25 mouse cellular contexts compared by ENCODE assay signal in genomic region chr5:100635908-100636307, GRCm38 (mm10). TPM values are rescaled to one million over a fixed set of nuclear protein-coding genes. Genes with fewer than 3 reads are reported as not detected.
DNase-seq lines count a peak whose midpoint lies in the region; ATAC-seq and TF ChIP-seq lines count a peak whose summit lies in the region.
"Had no signal": no experiment of that assay in that cellular context is flagged by ENCODE, and none has a peak within 500 bp of the region (broad histone marks: within the 10 kb centered on the region; RNA-seq: fewer than 3 reads in every experiment).

No protein-coding gene starts in this region.

- ATAC-seq in erythroid progenitor cell, adult 5-6 weeks (replicated peaks; ENCODE audit: low FRiP score, poor library complexity, severe bottlenecking), result peak; percentile 75
- peak; percentile 85 for ATAC-seq in liver, embryonic 15.5 days (ENCODE audit: insufficient read depth)
- ATAC-seq: forebrain, embryonic 13.5 days; hindbrain, postnatal 0 days had no signal

- no peak overlapping the region for H3K4me3 ChIP-seq in testis, adult 2 months (ENCODE audit: control insufficient read depth, low read depth, low read length)
- H3K4me3 ChIP-seq in liver, embryonic 15.5 days (replicated peaks), result no peak overlapping the region
- H3K4me3 ChIP-seq in small intestine, adult 2 months (ENCODE audit: low read depth, low read length), result no peak overlapping the region
- H3K4me3 ChIP-seq: embryonic facial prominence, embryonic 12.5 days; erythroblast, embryonic 14.5 days; forebrain, embryonic 13.5 days; heart, adult 2 months; heart, embryonic 13.5 days; kidney, embryonic 15.5 days; midbrain, embryonic 12.5 days had no signal

- H3K9ac ChIP-seq in liver, embryonic 15.5 days, result no peak overlapping the region
- H3K9ac ChIP-seq: embryonic facial prominence, embryonic 12.5 days; forebrain, embryonic 13.5 days; heart, embryonic 13.5 days; kidney, embryonic 15.5 days; midbrain, embryonic 12.5 days had no signal

- no peak for TF ChIP-seq CTCF in testis, adult 2 months (IDR thresholded peaks at IDR 0.05; ENCODE audit: control insufficient read depth, insufficient read depth, insufficient replicate concordance, low read depth, low read length)
- TF ChIP-seq CTCF in small intestine, adult 2 months (IDR thresholded peaks at IDR 0.05; ENCODE audit: extremely low read depth, insufficient read length, insufficient replicate concordance, low read depth, low read length), result no peak

- H3K4me2 ChIP-seq in liver, embryonic 15.5 days, result peak overlapping the region; percentile 41
- H3K4me2 ChIP-seq: embryonic facial prominence, embryonic 12.5 days; forebrain, embryonic 13.5 days; heart, embryonic 13.5 days; kidney, embryonic 15.5 days; midbrain, embryonic 12.5 days had no signal

- no peak for TF ChIP-seq POLR2A in testis, adult 2 months (IDR thresholded peaks at IDR 0.05; ENCODE audit: control insufficient read depth, low read depth, low read length)
- no peak for TF ChIP-seq POLR2A in small intestine, adult 2 months (IDR thresholded peaks at IDR 0.05; ENCODE audit: low read depth, low read length)

- H3K4me1 ChIP-seq in testis, adult 2 months (ENCODE audit: control insufficient read depth, insufficient read depth, low read length), result no peaks in the 10 kb centered on the region
- peaks cover 84% of the 10 kb centered on the region for H3K4me1 ChIP-seq in liver, embryonic 15.5 days (replicated peaks)
- peaks cover 63% of the 10 kb centered on the region for H3K4me1 ChIP-seq in small intestine, adult 2 months (ENCODE audit: control insufficient read depth, insufficient read depth, insufficient read length, low read length)
- H3K4me1 ChIP-seq: embryonic facial prominence, embryonic 12.5 days; forebrain, embryonic 13.5 days; midbrain, embryonic 12.5 days had no signal

- no peaks in the 10 kb centered on the region for H3K36me3 ChIP-seq in testis, adult 2 months (ENCODE audit: control insufficient read depth, insufficient read depth, low read length)
- no peaks in the 10 kb centered on the region for H3K36me3 ChIP-seq in liver, embryonic 15.5 days (replicated peaks)
- no peaks in the 10 kb centered on the region for H3K36me3 ChIP-seq in small intestine, adult 2 months (ENCODE audit: control insufficient read depth, insufficient read depth, low read length)
- H3K36me3 ChIP-seq: embryonic facial prominence, embryonic 12.5 days; heart, embryonic 13.5 days; kidney, embryonic 15.5 days; midbrain, embryonic 12.5 days had no signal

- no peaks in the 10 kb centered on the region for H3K27me3 ChIP-seq in testis, adult 2 months (ENCODE audit: control insufficient read depth, insufficient read depth, low read length)
- H3K27me3 ChIP-seq in liver, embryonic 15.5 days, result no peaks in the 10 kb centered on the region
- no peaks in the 10 kb centered on the region for H3K27me3 ChIP-seq in small intestine, adult 2 months (ENCODE audit: control insufficient read depth, insufficient read depth, low read length)
- H3K27me3 ChIP-seq: embryonic facial prominence, embryonic 12.5 days; forebrain, embryonic 13.5 days; heart, embryonic 13.5 days; kidney, embryonic 15.5 days; midbrain, embryonic 12.5 days had no signal

- no peaks in the 10 kb centered on the region for H3K9me3 ChIP-seq in liver, embryonic 15.5 days (replicated peaks)
- H3K9me3 ChIP-seq: embryonic facial prominence, embryonic 12.5 days; forebrain, embryonic 13.5 days; heart, embryonic 13.5 days; kidney, embryonic 15.5 days; midbrain, embryonic 12.5 days had no signal

- H3K27ac ChIP-seq in testis, adult 2 months (ENCODE audit: control insufficient read depth, insufficient read depth, low read depth, low read length), result peak overlapping the region; percentile 17; the same call in 1 of the 2 replicates
- H3K27ac ChIP-seq in liver, embryonic 15.5 days (replicated peaks), result peak overlapping the region; percentile 82
- peak overlapping the region; percentile 93 for H3K27ac ChIP-seq in small intestine, adult 2 months (ENCODE audit: insufficient read depth, low read depth, low read length)
- H3K27ac ChIP-seq: embryonic facial prominence, embryonic 12.5 days; forebrain, embryonic 13.5 days; heart, embryonic 13.5 days; hindbrain, postnatal 0 days; kidney, embryonic 15.5 days; midbrain, embryonic 12.5 days had no signal

- no peak for DNase-seq in testis, postnatal 14 days (ENCODE audit: low spot score)
- DNase-seq in right cerebral cortex, postnatal 36 days (ENCODE audit: low spot score in 2 of 2), result no peak
- DNase-seq in urinary bladder, postnatal 25 days (ENCODE audit: low spot score), result no peak
- DNase-seq in yolk sac, embryonic 10.5 days (ENCODE audit: low spot score), result no peak
- DNase-seq: adrenal gland, postnatal 10 days; cerebellum, adult 11 months; cerebellum, adult 9-11 months; gastrocnemius, postnatal 25 days; heart, postnatal 14 days; kidney, adult 11 months; kidney, postnatal 4 days; spleen, adult 18-20 months; thymus, adult 18-20 months had no signal

- 16% methylated on average over 4 of the region's 4 CpGs for WGBS in liver, embryonic 15.5 days (ENCODE audit: insufficient replicate concordance)
- 92% methylated on average over 4 of the region's 4 CpGs for WGBS in small intestine, adult 2 months

RNA-seq across cellular contexts. Expression of gene Coq2, which starts 39.0 kb away (rescaled TPM):
- 19.5 and 21.4 TPM in 2 replicates for polyA plus RNA-seq in testis, adult 2 months (2012; rRNA removed)
- 3.8 and 7.6 TPM in 2 replicates for total RNA-seq in erythroid progenitor cell, adult 5-6 weeks (2015; ENCODE audit: low replicate concordance)
- total RNA-seq in erythroid progenitor cell, adult 5-6 weeks (2017; ENCODE audit: low replicate concordance), result 4.2 and 6.0 TPM in 2 replicates
- polyA plus RNA-seq in liver, embryonic 15.5 days (2015; fragmentation: Nextera tagmentation; extraction: Ambion mirVana), result 22.8 and 24.3 TPM in 2 replicates
- 71.5 and 86.2 TPM in 2 replicates for polyA plus RNA-seq in small intestine, adult 2 months (2012; rRNA removed)

Comparison
In these comparisons a context has a peak if more than half of its experiments do, and no peak if none do; other contexts are left out.
1. H3K27ac ChIP-seq: peak in every context shown above with its lines; median percentile 93 in small intestine, adult 2 months; 82 in liver, embryonic 15.5 days; 17 in testis, adult 2 months.